Mouse (Mus musculus) megakaryocyte, embryonic 14.5 days (primary cell): ENCODE measurements around the gene Tbx3.

Experiments
- FLI1 ChIP-seq: IDR thresholded peaks from 2 replicates; pipeline ENCODE4 v1.6.1; 2012; ENCODE audit warnings: low read length, inconsistent platforms, mixed read lengths
- GATA1 ChIP-seq: IDR thresholded peaks from 3 replicates; pipeline ENCODE4 v1.6.1; 2012; ENCODE audit warnings: mixed read lengths, low read length, inconsistent platforms, borderline replicate concordance

- TF ChIP-seq GATA1 (no peak), FLI1 (no peak)
Observed at GRCm38 (mm10) chr5:119626154-119626553, 44.3 kb upstream of the Tbx3 start.
